Mouse (Mus musculus) embryonic facial prominence, embryonic 14.5 days (tissue): ENCODE data around the gene Kcp. TPM values are rescaled to one million over a fixed set of nuclear protein-coding genes. Genes with fewer than 3 reads are reported as not detected.

ENCODE experiments used
- ATAC-seq: fragments of 200-750 bp; cut with Nextera tagmentation; 2 replicates; pipeline ENCODE4 v1.8.0; 2017; ENCODE audit warnings: low read depth, moderate number of reproducible peaks, moderate TSS enrichment
- DNase-seq: peaks from one replicate; pipeline ENCODE4 v3.0.0-alpha.2; 2015; ENCODE audit warnings: low spot score
- H3K27ac ChIP-seq: fragments of 300-500 bp; sonication (generic); replicated peaks from 2 replicates; pipeline ENCODE4 v1.5.1; 2014; ENCODE audit warnings: low read depth, mild to moderate bottlenecking, low read length, moderate library complexity
- H3K27me3 ChIP-seq: fragments of 300-500 bp; sonication (generic); replicated peaks from 2 replicates; pipeline ENCODE4 v1.6.1; 2014; ENCODE audit warnings: low read length; ENCODE audit not compliant: control insufficient read depth, insufficient read depth
- H3K36me3 ChIP-seq: fragments of 300-500 bp; sonication (generic); 2 replicates; pipeline ENCODE4 v1.6.1; 2014; ENCODE audit warnings: low read length, mixed read lengths; ENCODE audit not compliant: control insufficient read depth, insufficient read depth
- H3K4me1 ChIP-seq: fragments of 300-500 bp; sonication (generic); 2 replicates; pipeline ENCODE4 v1.6.1; 2014; ENCODE audit warnings: antibody characterized with exemption, low read length; ENCODE audit not compliant: control insufficient read depth, insufficient read depth
- H3K4me2 ChIP-seq: fragments of 300-500 bp; sonication (generic); 2 replicates; pipeline ENCODE4 v1.6.1; 2014; ENCODE audit warnings: low read depth, mild to moderate bottlenecking, low read length, moderate library complexity, mixed read lengths
- H3K4me3 ChIP-seq: fragments of 300-500 bp; sonication (generic); 2 replicates; pipeline ENCODE4 v1.5.1; 2014; ENCODE audit warnings: low read depth, mild to moderate bottlenecking, low read length
- H3K9ac ChIP-seq: fragments of 300-500 bp; sonication (generic); 2 replicates; pipeline ENCODE4 v1.6.1; 2014; ENCODE audit warnings: low read depth, mild to moderate bottlenecking, low read length, moderate library complexity, mixed read lengths
- H3K9me3 ChIP-seq: fragments of 300-500 bp; sonication (generic); 2 replicates; pipeline ENCODE4 v1.6.1; 2016; ENCODE audit warnings: low read length; ENCODE audit not compliant: control insufficient read depth
- WGBS: fragments of 180-500 bp; shearing (Covaris S2); extraction: QIAGEN DNeasy Blood & Tissue Kit; methylation state at CpG from one replicate; pipeline ENCODE4 v1.1.7; 2014; 5-methylcytosine and 5-hydroxymethylcytosine counted together
- polyA plus RNA-seq: library from polyadenylated mRNA; unstranded; fragments of >200 nt; fragmentation: Nextera tagmentation; extraction: Ambion mirVana; gene quantifications from 2 replicates; pipeline ENCODE4 v1.2.1, GENCODE M21; 2014

Kcp gene
- polyA plus RNA-seq, 1 experiment from 2014 or later, result 18.5 TPM

GRCm38 (mm10) chr6:29526281-29527251 is 18.8 kb upstream of the Kcp start, which contains the start of gene Irf5:
Gene Irf5 (plus strand): TSS chr6:29526625.
- Histone ChIP-seq H3K9me3 (0 out of 2 replicates have a peak, but pooled peaks cover 4% of the 10 kb centered on the region), H3K4me2 (peak within 1 kb of the TSS; percentile 99), H3K4me1 (0 out of 2 replicates have a peak, but pooled peaks cover 4% of the 10 kb centered on the region), H3K4me3 (peak within 1 kb of the TSS; percentile 61), H3K27me3 (peaks cover 48% of the 10 kb centered on the region), H3K36me3 (no peaks in the 10 kb centered on the region), H3K9ac (peak within 1 kb of the TSS; percentile 69), H3K27ac (no peak within 1 kb of the TSS)
- under 1% methylated on average over 32 of the region's 96 CpGs for WGBS
- ATAC-seq (peak; percentile 48; the same call in 1 of the 2 replicates), DNase-seq (peak; percentile 20)

DNA sequence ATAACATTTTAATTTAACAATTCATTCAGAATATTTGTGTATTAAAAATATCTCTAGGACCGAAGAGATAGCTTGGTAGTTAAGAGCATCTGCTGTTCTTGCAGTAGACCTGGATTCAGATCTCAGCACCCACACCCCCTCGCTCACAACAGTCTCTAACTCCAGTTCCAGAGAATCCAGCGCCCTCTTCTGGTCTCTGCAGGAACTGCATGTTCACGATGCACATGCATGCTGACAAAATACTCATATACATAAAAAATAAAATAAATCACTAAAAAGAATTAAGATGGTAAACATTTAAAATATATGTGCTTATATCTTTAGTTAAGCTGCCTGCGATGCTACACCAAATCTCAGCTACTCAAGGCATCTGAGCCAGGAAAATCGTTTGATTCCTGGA is 17.5 kb upstream of the Kcp start:
- ATAC-seq (no peak), DNase-seq (no peak)
- 72% methylated on average over 6 of the region's 6 CpGs for WGBS
- no peaks in the 10 kb centered on the region for H3K36me3 ChIP-seq
- H3K4me3 ChIP-seq, result no peak overlapping the region
- H3K9me3 ChIP-seq, result 0 out of 2 replicates have a peak, but pooled peaks cover 4% of the 10 kb centered on the region
- no peak overlapping the region for H3K9ac ChIP-seq
- H3K4me2 ChIP-seq, result no peak overlapping the region
- H3K27ac ChIP-seq, result no peak overlapping the region
- peaks cover 44% of the 10 kb centered on the region for H3K27me3 ChIP-seq
- H3K4me1 ChIP-seq, result 0 out of 2 replicates have a peak, but pooled peaks cover 4% of the 10 kb centered on the region

GRCm38 (mm10) chr6:29524034-29524489 is 16.3 kb upstream of the Kcp start:
- 55% methylated on average over 6 of the region's 6 CpGs for WGBS
- Histone ChIP-seq H3K9me3 (0 out of 2 replicates have a peak, but pooled peaks cover 4% of the 10 kb centered on the region), H3K27me3 (peaks cover 34% of the 10 kb centered on the region), H3K27ac (0 out of 2 replicates have a peak overlapping the region, but pooled peaks have one; percentile 2), H3K4me3 (no peak overlapping the region), H3K4me1 (0 out of 2 replicates have a peak, but pooled peaks cover 4% of the 10 kb centered on the region), H3K9ac (no peak overlapping the region), H3K36me3 (no peaks in the 10 kb centered on the region), H3K4me2 (no peak overlapping the region)
- ATAC-seq, result no peak
- no peak for DNase-seq

- ATAC-seq (no peak), DNase-seq (no peak)
- H3K27ac ChIP-seq, result no peak overlapping the region
- no peak overlapping the region for H3K4me3 ChIP-seq
- WGBS, result 78% methylated on average over 12 of the region's 12 CpGs
- no peaks in the 10 kb centered on the region for H3K36me3 ChIP-seq
- peaks cover 28% of the 10 kb centered on the region for H3K27me3 ChIP-seq
- 0 out of 2 replicates have a peak, but pooled peaks cover 4% of the 10 kb centered on the region for H3K4me1 ChIP-seq
- H3K9ac ChIP-seq, result no peak overlapping the region
- 0 out of 2 replicates have a peak, but pooled peaks cover 4% of the 10 kb centered on the region for H3K9me3 ChIP-seq
- H3K4me2 ChIP-seq, result no peak overlapping the region
Observed at GRCm38 (mm10) chr6:29523301-29524033, 15.7 kb upstream of the Kcp start.

- 68% methylated on average over 6 of the region's 6 CpGs for WGBS
- Histone ChIP-seq H3K4me1 (0 out of 2 replicates have a peak, but pooled peaks cover 4% of the 10 kb centered on the region), H3K4me2 (no peak overlapping the region), H3K9ac (no peak overlapping the region), H3K4me3 (no peak overlapping the region), H3K27ac (no peak overlapping the region), H3K9me3 (0 out of 2 replicates have a peak, but pooled peaks cover 4% of the 10 kb centered on the region), H3K27me3 (peaks cover 21% of the 10 kb centered on the region), H3K36me3 (no peaks in the 10 kb centered on the region)
- DNase-seq (no peak), ATAC-seq (no peak)
Observed at GRCm38 (mm10) chr6:29522626-29523300, 15.0 kb upstream of the Kcp start.

GRCm38 (mm10) chr6:29517139-29517538 is 9.4 kb upstream of the Kcp start:
- no peak overlapping the region for H3K9ac ChIP-seq
- no peak overlapping the region for H3K27ac ChIP-seq
- no peak overlapping the region for H3K4me2 ChIP-seq
- no peaks in the 10 kb centered on the region for H3K27me3 ChIP-seq
- peaks cover 8% of the 10 kb centered on the region; the same call in 1 of the 2 replicates for H3K4me1 ChIP-seq
- ATAC-seq, result peak; percentile 70
- H3K4me3 ChIP-seq, result no peak overlapping the region
- no peaks in the 10 kb centered on the region for H3K36me3 ChIP-seq
- DNase-seq, result peak; percentile 74
- H3K9me3 ChIP-seq, result no peaks in the 10 kb centered on the region
- WGBS, result 3% methylated on average over 5 of the region's 5 CpGs

DNA sequence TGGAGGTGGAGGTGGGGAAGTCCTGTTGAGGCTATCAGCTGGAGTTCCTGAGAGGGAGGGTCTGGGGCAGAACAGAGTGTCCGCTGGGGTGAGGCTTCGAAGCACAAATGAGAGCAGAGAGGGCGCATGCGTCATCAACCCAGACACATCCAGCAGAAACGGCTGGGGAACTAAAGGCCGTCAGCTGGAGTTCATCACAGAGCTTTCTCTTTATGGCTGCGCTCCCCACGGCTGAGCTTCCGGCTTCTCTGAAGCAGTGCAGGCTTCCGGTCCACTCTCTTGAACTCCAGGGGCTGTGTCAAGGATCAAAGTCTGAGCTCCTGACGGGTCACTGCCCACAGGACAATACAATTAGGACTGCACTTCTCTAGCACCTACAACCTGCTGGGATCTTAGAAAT is 5.5 kb upstream of the Kcp start:
- H3K4me1 ChIP-seq, result peaks cover 13% of the 10 kb centered on the region; the same call in 1 of the 2 replicates
- peak overlapping the region; percentile 45 for H3K9ac ChIP-seq
- H3K4me2 ChIP-seq, result peak overlapping the region; percentile 48
- H3K36me3 ChIP-seq, result no peaks in the 10 kb centered on the region
- H3K27ac ChIP-seq, result peak overlapping the region; percentile 75
- DNase-seq (peak; percentile 86), ATAC-seq (peak; percentile 82)
- peak overlapping the region; percentile 24 for H3K4me3 ChIP-seq
- H3K27me3 ChIP-seq, result no peaks in the 10 kb centered on the region
- WGBS, result under 1% methylated on average over 11 of the region's 11 CpGs
- no peaks in the 10 kb centered on the region for H3K9me3 ChIP-seq

DNA sequence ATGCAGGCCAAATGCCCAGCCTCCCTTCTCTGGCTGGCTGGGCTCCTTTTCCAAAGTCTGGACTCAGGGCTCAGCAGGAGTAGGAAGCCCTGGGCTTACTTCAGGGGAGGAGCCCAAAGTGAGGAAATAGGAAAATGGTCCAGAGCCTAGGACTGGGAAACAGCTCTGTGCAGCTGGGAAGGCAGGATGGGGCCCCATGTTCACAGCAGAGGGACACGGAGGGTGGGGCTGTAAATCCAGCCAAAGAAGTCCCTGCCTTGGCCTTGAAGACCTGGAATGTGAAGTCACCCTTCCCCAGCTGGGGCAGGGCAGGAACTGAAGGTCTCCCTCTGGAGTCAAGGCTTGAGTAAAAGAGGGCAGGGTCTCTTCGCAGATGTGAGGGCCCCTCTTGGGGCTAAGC is 1.3 kb upstream of the Kcp start:
- Histone ChIP-seq H3K4me2 (no peak overlapping the region), H3K27me3 (no peaks in the 10 kb centered on the region), H3K36me3 (no peaks in the 10 kb centered on the region), H3K27ac (no peak overlapping the region), H3K4me3 (no peak overlapping the region), H3K4me1 (peaks cover 23% of the 10 kb centered on the region), H3K9me3 (no peaks in the 10 kb centered on the region), H3K9ac (no peak overlapping the region)
- 37% methylated on average over 2 of the region's 2 CpGs for WGBS
- no peak for ATAC-seq
- no peak for DNase-seq
